Mouse (Mus musculus): ENCODE data around the gene Ppp1r13b. TPM values are rescaled to one million over a fixed set of nuclear protein-coding genes. Genes with fewer than 3 reads are reported as not detected.

The Ppp1r13b gene
- total and polyA plus RNA-seq, 2 experiments from 2014 or later, result 36.5 to 57.4 TPM

DNA sequence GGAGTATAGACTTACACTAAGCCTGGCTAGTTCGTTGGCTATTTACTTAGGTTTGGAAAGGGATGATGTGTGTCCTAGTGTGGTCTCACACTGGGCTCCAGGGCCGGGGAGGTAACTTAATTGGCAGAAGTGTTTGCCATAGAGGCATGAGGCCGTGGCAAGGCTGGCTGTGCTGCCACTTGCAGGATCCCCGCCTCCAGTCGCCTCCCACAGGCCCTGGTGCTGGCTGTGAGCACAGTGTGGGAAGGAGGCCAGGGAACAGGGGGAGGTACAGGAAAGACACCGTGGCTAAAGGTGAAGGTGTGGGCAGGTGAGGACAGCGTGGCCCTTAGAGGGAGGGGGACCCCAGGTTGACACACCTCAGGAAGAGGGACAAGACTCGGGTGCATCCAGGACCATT is 88.0 kb downstream of the Ppp1r13b start:
- 67% methylated on average over 8 of the region's 8 CpGs for WGBS
- no peak overlapping the region for H3K4me2 ChIP-seq (ENCODE audit: low read depth, low read length)
- no peak for TF ChIP-seq CTCF (IDR thresholded peaks at IDR 0.05; ENCODE audit: low read depth)
- no peak for ATAC-seq
- H3K9me3 ChIP-seq (ENCODE audit: low read length), result no peaks in the 10 kb centered on the region
- peaks cover 9% of the 10 kb centered on the region for H3K36me3 ChIP-seq (ENCODE audit: insufficient read depth, low read length)
- no peak for DNase-seq (ENCODE audit: low spot score)
- H3K27me3 ChIP-seq (ENCODE audit: insufficient read depth, low read length), result no peaks in the 10 kb centered on the region
- peaks cover 5% of the 10 kb centered on the region for H3K4me1 ChIP-seq (ENCODE audit: insufficient read depth, low read length)
- no peak overlapping the region for H3K9ac ChIP-seq (replicated peaks; ENCODE audit: low read length)
- H3K4me3 ChIP-seq (ENCODE audit: low read length), result no peak overlapping the region
- H3K27ac ChIP-seq, result no peak overlapping the region

GRCm38 (mm10) chr12:111817991-111818390 is 89.9 kb downstream of the Ppp1r13b start:
- peaks cover 12% of the 10 kb centered on the region for H3K4me1 ChIP-seq (ENCODE audit: insufficient read depth, low read length)
- TF ChIP-seq CTCF (IDR thresholded peaks at IDR 0.05; ENCODE audit: low read depth), result no peak
- H3K9me3 ChIP-seq (ENCODE audit: low read length), result no peaks in the 10 kb centered on the region
- no peak overlapping the region for H3K4me2 ChIP-seq (ENCODE audit: low read depth, low read length)
- no peak overlapping the region for H3K27ac ChIP-seq
- no peak overlapping the region for H3K4me3 ChIP-seq (ENCODE audit: low read length)
- no peak for DNase-seq (ENCODE audit: low spot score)
- no peak for ATAC-seq
- 87% methylated on average over 8 of the region's 8 CpGs for WGBS
- H3K36me3 ChIP-seq (ENCODE audit: insufficient read depth, low read length), result no peaks in the 10 kb centered on the region
- H3K27me3 ChIP-seq (ENCODE audit: insufficient read depth, low read length), result no peaks in the 10 kb centered on the region
- no peak overlapping the region for H3K9ac ChIP-seq (replicated peaks; ENCODE audit: low read length)

DNA sequence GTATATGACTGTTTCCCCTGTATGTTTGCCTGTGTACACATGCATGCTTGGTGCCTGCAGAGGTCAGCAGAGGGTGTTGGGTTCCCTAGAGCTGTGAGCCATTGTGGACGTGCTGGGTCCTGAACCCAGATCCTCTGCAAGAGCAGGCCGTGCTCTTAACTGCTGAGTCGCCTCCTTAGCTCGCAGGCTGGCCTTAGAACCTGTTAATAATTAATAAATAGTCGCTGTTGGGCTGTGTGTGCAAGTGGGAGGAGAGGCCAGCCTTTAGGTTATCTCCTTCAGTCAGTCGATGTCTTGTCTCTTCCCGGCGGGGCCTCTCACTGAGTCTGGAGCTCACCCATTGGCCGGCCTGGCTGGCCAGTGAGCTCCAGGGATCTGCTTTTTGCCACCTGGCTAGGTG is 90.9 kb downstream of the Ppp1r13b start:
- Histone ChIP-seq H3K9ac (replicated peaks; ENCODE audit: low read length) (no peak overlapping the region), H3K4me2 (ENCODE audit: low read depth, low read length) (peak overlapping the region; percentile 84; the same call in 1 of the 2 replicates), H3K4me1 (ENCODE audit: insufficient read depth, low read length) (peaks cover 14% of the 10 kb centered on the region), H3K4me3 (ENCODE audit: low read length) (no peak overlapping the region), H3K36me3 (ENCODE audit: insufficient read depth, low read length) (no peaks in the 10 kb centered on the region), H3K27ac (no peak overlapping the region), H3K27me3 (ENCODE audit: insufficient read depth, low read length) (no peaks in the 10 kb centered on the region), H3K9me3 (ENCODE audit: low read length) (no peaks in the 10 kb centered on the region)
- peak; percentile 25; the same call in 1 of the 2 replicates for TF ChIP-seq CTCF (IDR thresholded peaks at IDR 0.05; ENCODE audit: low read depth)
- DNase-seq (ENCODE audit: low spot score), result no peak
- 73% methylated on average over 9 of the region's 9 CpGs for WGBS
- ATAC-seq, result no peak

DNA sequence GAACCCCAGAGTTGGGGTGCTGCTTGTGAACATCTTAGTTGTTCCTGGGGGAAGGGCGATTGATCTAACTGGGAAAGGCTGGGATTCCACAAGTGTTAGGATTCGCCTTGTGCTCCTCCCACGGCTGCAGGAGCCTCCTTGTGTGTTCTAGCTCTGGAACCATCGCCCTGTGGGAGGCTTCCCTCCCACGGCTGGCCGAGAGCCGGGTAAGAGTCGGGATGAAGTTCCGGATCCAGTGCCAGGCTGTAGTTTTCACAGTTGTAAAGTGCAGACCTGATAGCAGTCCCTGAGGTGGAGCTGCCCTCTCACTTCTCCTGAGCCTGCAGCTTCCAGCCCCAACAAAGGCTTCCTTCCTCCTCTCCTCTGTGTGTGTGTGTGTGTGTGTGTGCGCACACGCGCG is 91.4 kb downstream of the Ppp1r13b start:
- H3K4me2 ChIP-seq (ENCODE audit: low read depth, low read length), result peak overlapping the region; percentile 84; the same call in 1 of the 2 replicates
- H3K27ac ChIP-seq, result no peak overlapping the region; the same call in 1 of the 2 replicates
- H3K4me1 ChIP-seq (ENCODE audit: insufficient read depth, low read length), result peaks cover 14% of the 10 kb centered on the region
- H3K4me3 ChIP-seq (ENCODE audit: low read length), result no peak overlapping the region
- ATAC-seq (no peak), DNase-seq (ENCODE audit: low spot score) (no peak)
- WGBS, result 53% methylated on average over 13 of the region's 13 CpGs
- TF ChIP-seq CTCF (IDR thresholded peaks at IDR 0.05; ENCODE audit: low read depth), result no peak
- no peaks in the 10 kb centered on the region for H3K27me3 ChIP-seq (ENCODE audit: insufficient read depth, low read length)
- no peaks in the 10 kb centered on the region for H3K36me3 ChIP-seq (ENCODE audit: insufficient read depth, low read length)
- no peak overlapping the region for H3K9ac ChIP-seq (replicated peaks; ENCODE audit: low read length)
- no peaks in the 10 kb centered on the region for H3K9me3 ChIP-seq (ENCODE audit: low read length)

GRCm38 (mm10) chr12:111814769-111815762 is 92.8 kb downstream of the Ppp1r13b start:
- H3K9ac ChIP-seq (replicated peaks; ENCODE audit: low read length), result peak overlapping the region; percentile 75
- H3K9me3 ChIP-seq (ENCODE audit: low read length), result no peaks in the 10 kb centered on the region
- no peak for TF ChIP-seq CTCF (IDR thresholded peaks at IDR 0.05; ENCODE audit: low read depth)
- peak overlapping the region; percentile 90 for H3K4me3 ChIP-seq (ENCODE audit: low read length)
- 26% methylated on average over 19 of the region's 19 CpGs for WGBS
- H3K4me1 ChIP-seq (ENCODE audit: insufficient read depth, low read length), result peaks cover 14% of the 10 kb centered on the region
- ATAC-seq (no peak), DNase-seq (ENCODE audit: low spot score) (peak; percentile 33)
- H3K27ac ChIP-seq, result peak overlapping the region; percentile 88
- H3K27me3 ChIP-seq (ENCODE audit: insufficient read depth, low read length), result no peaks in the 10 kb centered on the region
- no peaks in the 10 kb centered on the region for H3K36me3 ChIP-seq (ENCODE audit: insufficient read depth, low read length)
- peak overlapping the region; percentile 84 for H3K4me2 ChIP-seq (ENCODE audit: low read depth, low read length)

- no peaks in the 10 kb centered on the region for H3K9me3 ChIP-seq (ENCODE audit: low read length)
- no peak for TF ChIP-seq CTCF (IDR thresholded peaks at IDR 0.05; ENCODE audit: low read depth)
- 1% methylated on average over 85 of the region's 87 CpGs for WGBS
- ATAC-seq, result peak; percentile 99
- H3K36me3 ChIP-seq (ENCODE audit: insufficient read depth, low read length), result no peaks in the 10 kb centered on the region
- peak within 1 kb of the TSS; percentile 90 for H3K4me3 ChIP-seq (ENCODE audit: low read length)
- peak within 1 kb of the TSS; percentile 75 for H3K9ac ChIP-seq (replicated peaks; ENCODE audit: low read length)
- peaks cover 17% of the 10 kb centered on the region for H3K4me1 ChIP-seq (ENCODE audit: insufficient read depth, low read length)
- peak within 1 kb of the TSS; percentile 88 for H3K27ac ChIP-seq
- H3K27me3 ChIP-seq (ENCODE audit: insufficient read depth, low read length), result no peaks in the 10 kb centered on the region
- H3K4me2 ChIP-seq (ENCODE audit: low read depth, low read length), result peak within 1 kb of the TSS; percentile 84
- DNase-seq (ENCODE audit: low spot score), result peak; percentile 100
Observed at GRCm38 (mm10) chr12:111813766-111814617, 93.9 kb downstream of the Ppp1r13b start, which contains the start of the genes Xrcc3 and Zfyve21. Xrcc3 (minus strand) TSS chr12:111813873. Zfyve21 (plus strand) TSS chr12:111814170.
